Mouse (Mus musculus) right cerebral cortex, adult 2 months (tissue): Measurements from ENCODE around the gene Mterf4.
"Not testable (repeated sequence)": the region's sequence is repeated elsewhere in the genome, so short reads cannot be mapped to it uniquely, and the experiment has no call there.

Experiments used
- DNase-seq, 2 experiments: peaks; one replicate each; pipeline ENCODE4 v3.0.0; 2021 to 2022; ENCODE audit warnings: low spot score in 2 of 2

Mterf4 gene

GRCm38 (mm10) chr1:93305581-93306337 is at the start of gene Mterf4:
Gene Mterf4 (minus strand): TSS chr1:93305915.
- peak; percentile 82 to 84 for DNase-seq

- DNase-seq: peak; percentile 18 to 36
Observed at GRCm38 (mm10) chr1:93352724-93353123, 47.0 kb upstream of the Mterf4 start.

GRCm38 (mm10) chr1:93349701-93350100 is 44.0 kb upstream of the Mterf4 start:
- DNase-seq: no peak

- peak in 1 of 2 experiments; percentile 30 for DNase-seq
Observed at GRCm38 (mm10) chr1:93347176-93347575, 41.5 kb upstream of the Mterf4 start.

DNA sequence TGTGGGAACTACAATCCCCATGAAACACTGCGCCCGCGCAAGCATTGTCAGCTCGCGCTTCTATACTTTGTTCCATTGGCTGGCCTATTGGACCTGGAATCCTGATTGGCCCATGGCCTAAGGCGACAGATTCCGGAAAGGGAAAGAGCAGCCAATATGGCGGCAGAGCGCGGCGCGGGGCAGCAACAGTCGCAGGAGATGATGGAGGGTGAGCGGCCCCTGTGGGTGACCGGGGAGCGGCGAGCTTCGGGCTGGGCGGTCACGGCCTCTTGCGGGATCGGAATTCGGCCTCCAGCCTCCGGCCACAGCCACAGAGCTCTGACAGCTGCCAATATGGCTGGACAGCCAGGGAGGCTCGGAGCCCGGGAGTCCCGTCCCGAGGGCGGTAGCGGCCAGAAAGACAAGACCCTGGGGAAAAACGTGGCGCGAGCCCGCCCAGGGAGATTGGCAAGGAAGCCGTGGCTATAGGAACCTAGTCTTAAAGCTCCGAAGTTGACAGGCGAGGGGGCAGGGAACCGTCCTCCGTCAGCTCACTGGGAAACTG is 37.9 kb upstream of the Mterf4 start:
- peak; percentile 95 to 97 for DNase-seq

DNA sequence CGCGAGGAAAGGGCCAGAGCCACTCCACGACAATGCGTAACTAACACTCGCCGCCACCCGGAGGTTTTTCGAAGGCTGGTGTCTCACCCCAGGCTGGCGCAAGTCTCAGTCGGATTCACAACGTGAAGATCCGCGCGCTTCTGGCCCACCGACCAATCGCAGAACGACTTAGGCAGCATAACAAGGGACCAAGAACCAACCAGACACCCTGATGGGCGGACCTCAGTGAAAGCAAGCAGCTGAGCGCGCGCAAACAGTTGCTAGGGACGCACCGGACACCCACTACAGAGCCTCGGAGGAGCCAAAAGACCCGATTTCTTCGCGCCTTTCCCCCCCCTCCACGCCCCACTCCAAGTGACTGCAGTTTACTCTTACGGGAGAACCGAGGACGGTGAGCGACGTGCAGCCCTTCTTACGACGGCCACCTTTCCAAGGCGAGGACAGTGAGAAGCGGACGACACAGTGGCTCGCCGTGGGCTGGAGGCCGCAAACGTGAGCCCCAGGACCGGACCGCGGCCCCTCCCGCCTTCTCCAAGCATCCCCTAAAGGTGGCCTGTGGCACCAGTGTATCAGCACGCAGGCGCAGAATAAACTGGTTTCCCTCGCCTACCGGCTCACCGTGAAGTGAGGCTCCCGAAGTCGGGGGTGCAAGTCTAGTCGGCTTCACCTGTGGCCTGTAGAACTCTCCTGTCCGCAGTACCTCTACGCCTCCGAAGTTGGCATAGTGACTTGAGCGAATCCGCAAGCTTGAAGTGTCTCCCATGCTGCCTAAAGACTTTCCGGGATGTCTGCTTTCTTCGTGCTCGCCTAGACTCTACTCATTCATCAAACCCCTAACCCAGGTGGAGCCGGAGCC is 37.2 kb upstream of the Mterf4 start, which contains the start of the genes Ppp1r7 and Pask:
Ppp1r7 (plus strand) TSS at position 207 of the 856 bp plus-strand sequence.
Pask (minus strand) TSS at position 835 of the 856 bp plus-strand sequence.
- DNase-seq: peak; percentile 94

DNA sequence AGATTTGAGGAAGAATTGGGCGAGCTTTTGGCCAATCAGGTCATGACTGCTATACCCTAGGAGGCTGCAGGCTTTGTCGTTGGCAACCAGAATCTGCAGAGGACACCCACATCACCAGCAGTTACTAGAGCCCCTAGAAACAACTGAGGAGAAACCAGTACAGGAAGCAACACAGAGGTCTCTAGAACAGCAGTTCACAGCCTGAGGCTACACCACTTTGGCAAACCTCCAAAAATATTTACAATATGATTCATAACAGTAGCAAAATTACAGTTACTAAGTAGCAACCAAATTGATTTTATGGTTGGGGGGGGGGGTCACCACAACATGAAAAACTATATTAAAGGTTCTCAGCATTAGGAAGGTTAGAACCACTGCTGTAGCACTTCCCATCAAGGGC is 28.9 kb upstream of the Mterf4 start:
- no peak for DNase-seq

GRCm38 (mm10) chr1:93326446-93326845 is 20.7 kb upstream of the Mterf4 start:
- no peak for DNase-seq

DNA sequence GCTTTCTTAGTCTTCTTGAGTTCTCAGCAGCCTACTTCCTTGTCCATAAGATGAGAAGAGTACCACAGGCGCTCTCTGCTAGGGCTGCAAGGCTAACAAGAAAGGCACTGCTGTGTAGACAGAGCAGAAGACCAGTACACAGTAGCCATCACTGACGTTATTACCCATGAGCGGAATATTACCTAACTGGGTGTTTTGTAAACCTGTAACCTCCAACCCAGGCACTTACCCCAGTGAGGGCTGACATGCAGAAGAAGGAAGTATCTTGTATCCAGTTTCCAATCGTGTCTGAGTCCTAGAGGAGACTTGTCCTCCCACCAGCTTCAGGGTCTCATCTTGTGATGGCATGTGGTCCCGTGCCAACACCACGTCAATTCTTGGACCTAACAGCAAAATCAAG is 18.3 kb upstream of the Mterf4 start:
- no peak for DNase-seq

GRCm38 (mm10) chr1:93300578-93300977 is 5.1 kb downstream of the Mterf4 start:
- DNase-seq: no peak

DNA sequence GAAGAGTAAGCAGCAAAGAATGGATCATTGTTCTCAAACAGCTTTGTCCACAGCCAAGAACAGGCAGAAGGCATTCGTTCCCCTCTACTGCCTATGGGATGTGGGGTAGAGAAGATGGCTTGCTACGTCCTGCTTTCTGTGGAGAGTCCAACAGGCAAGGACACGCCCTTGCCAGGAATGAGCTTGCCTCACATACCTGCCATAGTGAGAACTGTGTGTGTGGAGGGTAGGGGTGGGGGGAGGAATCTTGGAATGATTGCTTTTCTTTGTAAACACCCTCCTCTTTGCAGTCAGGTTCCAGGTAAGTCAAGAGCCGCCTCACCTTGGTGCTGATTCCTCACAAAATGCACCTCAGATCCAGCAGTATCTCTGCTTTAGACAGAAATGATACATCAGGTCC is 5.9 kb downstream of the Mterf4 start:
- DNase-seq: no peak

DNA sequence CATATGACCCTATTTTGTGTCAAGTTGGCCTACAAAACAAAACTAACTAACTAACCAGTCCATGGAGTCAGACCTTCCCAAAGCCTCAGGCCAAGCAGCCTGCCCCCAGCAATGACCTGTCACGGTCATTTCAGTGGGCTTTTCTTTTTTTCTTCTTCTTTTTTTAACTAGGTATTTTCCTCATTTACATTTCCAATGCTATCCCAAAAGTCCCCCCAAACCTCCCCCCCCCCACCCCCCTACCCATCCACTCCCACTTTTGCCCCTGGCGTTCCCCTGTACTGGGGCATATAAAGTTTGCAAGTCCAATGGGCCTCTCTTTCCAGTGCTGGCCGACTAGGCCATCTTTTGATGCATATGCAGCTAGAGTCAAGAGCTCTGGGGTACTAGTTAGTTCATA is 11.2 kb downstream of the Mterf4 start:
- DNase-seq: not testable (repeated sequence)

- DNase-seq: no peak
Observed at GRCm38 (mm10) chr1:93292006-93292405, 13.7 kb downstream of the Mterf4 start.

GRCm38 (mm10) chr1:93291591-93291990 is 14.1 kb downstream of the Mterf4 start:
- no peak for DNase-seq

DNA sequence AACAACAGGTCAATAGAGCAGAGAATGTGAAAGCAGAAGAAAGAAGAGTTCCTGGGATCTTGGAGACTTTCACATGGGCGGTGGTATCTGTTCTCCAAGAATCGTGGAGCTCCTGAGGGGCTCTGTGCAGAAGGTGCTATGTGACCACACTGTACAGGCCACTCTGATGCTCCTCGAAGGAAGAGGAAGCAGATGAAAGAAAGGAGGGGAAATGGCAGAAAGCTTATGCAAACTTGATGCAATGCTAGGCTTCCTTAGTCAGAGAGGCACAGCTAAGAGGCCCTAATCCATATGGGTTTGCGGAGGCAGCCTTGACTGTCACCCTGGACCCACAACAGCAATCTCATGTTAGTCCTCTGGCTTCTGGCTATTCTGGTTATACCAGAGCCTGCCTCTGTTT is 14.8 kb downstream of the Mterf4 start:
- DNase-seq: no peak

- no peak for DNase-seq
Observed at GRCm38 (mm10) chr1:93289678-93290214, 16.0 kb downstream of the Mterf4 start.

DNA sequence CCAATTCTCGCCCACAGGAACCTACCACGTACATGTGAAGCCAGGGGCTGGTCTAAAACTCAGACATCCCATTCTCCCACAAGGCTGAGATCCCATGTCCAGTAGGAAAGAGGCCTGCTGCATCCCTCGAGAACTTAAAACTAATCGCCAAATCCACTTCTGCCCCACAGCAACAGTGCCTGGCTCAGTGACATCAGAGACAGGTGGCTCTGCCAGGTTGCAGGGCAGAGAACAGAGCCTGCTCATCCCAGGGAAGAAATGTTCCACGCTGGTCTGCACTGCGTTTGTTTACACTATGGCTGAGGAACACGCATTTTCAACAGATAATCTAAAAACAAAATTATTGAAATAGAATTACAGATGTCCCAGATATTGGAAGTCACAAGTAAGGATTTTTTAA is 28.7 kb downstream of the Mterf4 start:
- no peak for DNase-seq

DNA sequence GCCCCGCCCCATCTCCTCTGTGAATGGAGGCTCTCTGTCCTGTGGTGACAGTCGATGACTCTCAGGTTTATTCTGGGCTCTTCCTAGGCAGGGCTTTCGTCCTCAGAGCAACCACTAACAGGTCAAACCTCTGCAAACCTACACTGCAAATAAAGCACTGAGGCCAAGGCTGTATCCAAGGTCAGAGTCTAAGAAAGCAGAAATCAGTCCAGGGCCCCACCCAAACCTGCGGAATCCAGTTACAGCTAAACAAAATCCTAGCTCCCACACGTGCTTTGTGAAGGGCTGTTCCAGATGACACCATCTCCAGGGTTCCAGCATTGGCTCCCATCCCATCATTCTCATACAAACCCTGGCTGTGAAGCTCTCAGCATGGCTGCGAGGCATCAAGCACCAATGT is 30.2 kb downstream of the Mterf4 start:
- no peak for DNase-seq

- no peak for DNase-seq
Observed at GRCm38 (mm10) chr1:93272409-93272821, 33.3 kb downstream of the Mterf4 start.

GRCm38 (mm10) chr1:93271751-93272150 is 34.0 kb downstream of the Mterf4 start:
- DNase-seq: no peak

GRCm38 (mm10) chr1:93270516-93271240 is 35.0 kb downstream of the Mterf4 start:
- no peak for DNase-seq
